Mouse (Mus musculus) forebrain, postnatal 0 days (tissue): ENCODE results near the gene Igf2. TPM values are rescaled to one million over a fixed set of nuclear protein-coding genes. Genes with fewer than 3 reads are reported as not detected.

Experiments
- ATAC-seq: fragments of 200-750 bp; cut with Nextera tagmentation; 2 replicates; pipeline ENCODE4 v1.8.0; 2017; ENCODE audit warnings: mild to moderate bottlenecking, moderate library complexity
- DNase-seq: peaks from one replicate; pipeline ENCODE4 v3.0.0-alpha.2; 2015
- H3K27ac ChIP-seq: fragments of 300-500 bp; sonication (generic); 2 replicates; pipeline ENCODE4 v1.5.1; 2014; ENCODE audit warnings: low read depth, mild to moderate bottlenecking, antibody characterized with exemption, low read length, moderate library complexity, mixed read lengths
- H3K27me3 ChIP-seq: fragments of 300-500 bp; sonication (generic); 2 replicates; pipeline ENCODE4 v1.6.1; 2014; ENCODE audit warnings: mild to moderate bottlenecking, low read length, mixed read lengths; ENCODE audit not compliant: insufficient read depth
- H3K36me3 ChIP-seq: fragments of 300-500 bp; sonication (generic); 2 replicates; pipeline ENCODE4 v1.6.1; 2014; ENCODE audit warnings: mild to moderate bottlenecking, moderate library complexity; ENCODE audit not compliant: insufficient read depth
- H3K4me1 ChIP-seq: fragments of 300-500 bp; sonication (generic); 2 replicates; pipeline ENCODE4 v1.6.1; 2014; ENCODE audit warnings: antibody characterized with exemption; ENCODE audit not compliant: insufficient read depth
- H3K4me2 ChIP-seq: fragments of 300-500 bp; sonication (generic); 2 replicates; pipeline ENCODE4 v1.6.1; 2014; ENCODE audit warnings: low read depth, mild to moderate bottlenecking, moderate library complexity
- H3K4me3 ChIP-seq: fragments of 300-500 bp; sonication (generic); 2 replicates; pipeline ENCODE4 v1.5.1; 2014; ENCODE audit warnings: low read depth, low read length, mixed read lengths
- H3K9ac ChIP-seq: fragments of 300-500 bp; sonication (generic); 2 replicates; pipeline ENCODE4 v1.6.1; 2014; ENCODE audit warnings: mild to moderate bottlenecking
- H3K9me3 ChIP-seq: fragments of 300-500 bp; sonication (generic); 2 replicates; pipeline ENCODE4 v1.6.1; 2016; ENCODE audit warnings: low read length
- CTCF ChIP-seq: sonication (generic); IDR thresholded peaks from 2 replicates; pipeline ENCODE4 v1.5.1; 2016; ENCODE audit warnings: antibody characterized with exemption, control low read depth, low read depth
- WGBS: fragments of 180-500 bp; shearing (Covaris S2); extraction: QIAGEN DNeasy Blood & Tissue Kit; methylation state at CpG from one replicate; pipeline ENCODE4 v1.1.7; 2014; 5-methylcytosine and 5-hydroxymethylcytosine counted together
- polyA plus RNA-seq: library from polyadenylated mRNA; unstranded; fragments of >200 nt; fragmentation: Nextera tagmentation; extraction: Ambion mirVana; gene quantifications from 2 replicates; pipeline ENCODE4 v1.2.1, GENCODE M21; 2015
- total RNA-seq: library from RNA; depleted of rRNA; stranded (reverse); fragments of >200 nt; gene quantifications from 2 replicates; pipeline ENCODE4 v1.2.3, GENCODE M21; 2014

Gene Igf2
- total and polyA plus RNA-seq, 2 experiments from 2014 or later = 152 to 288 TPM

DNA sequence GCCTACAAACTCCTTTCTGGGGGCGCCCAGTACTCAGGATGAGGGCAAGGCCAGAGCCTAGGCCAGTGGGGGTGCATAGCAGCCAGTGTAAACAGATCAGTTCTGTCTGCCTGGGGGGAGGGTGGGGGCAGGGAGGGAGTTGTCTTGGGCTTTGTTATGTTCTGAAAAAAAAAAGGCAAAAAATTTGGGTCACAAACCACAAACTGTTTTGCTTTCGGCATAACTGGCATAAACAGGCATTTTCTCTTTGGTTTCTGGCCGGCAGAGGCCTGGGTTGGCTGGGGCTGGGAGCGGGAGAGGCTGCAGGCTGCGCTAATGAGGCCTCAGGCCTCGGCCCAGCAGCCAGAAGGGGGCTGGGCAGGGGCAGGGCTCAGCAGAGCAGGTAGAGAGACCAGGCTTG, 19.9 kb downstream of the Igf2 start:
- 26% methylated on average over 6 of the region's 6 CpGs for whole genome bisulfite sequencing
- Histone ChIP-seq H3K27me3 (peaks cover 4% of the 10 kb centered on the region; the same call in 1 of the 2 replicates), H3K27ac (no peak overlapping the region), H3K9ac (no peak overlapping the region), H3K9me3 (0 out of 2 replicates have a peak, but pooled peaks cover 5% of the 10 kb centered on the region), H3K4me3 (no peak overlapping the region), H3K4me1 (no peaks in the 10 kb centered on the region), H3K36me3 (no peaks in the 10 kb centered on the region), H3K4me2 (no peak overlapping the region)
- TF ChIP-seq CTCF = no peak
- DNase-seq (no peak), ATAC-seq (no peak)

GRCm38 (mm10) chr7:142645045-142645444, 21.6 kb downstream of the Igf2 start:
- Histone ChIP-seq H3K27ac (no peak overlapping the region), H3K27me3 (no peaks in the 10 kb centered on the region), H3K9ac (no peak overlapping the region), H3K4me2 (no peak overlapping the region), H3K36me3 (no peaks in the 10 kb centered on the region), H3K4me3 (no peak overlapping the region), H3K9me3 (0 out of 2 replicates have a peak, but pooled peaks cover 5% of the 10 kb centered on the region), H3K4me1 (no peaks in the 10 kb centered on the region)
- TF ChIP-seq CTCF = no peak
- ATAC-seq = no peak
- no peak for DNase-seq
- WGBS = 48% methylated on average over 5 of the region's 5 CpGs

- H3K4me3 ChIP-seq = no peak overlapping the region
- H3K9ac ChIP-seq = no peak overlapping the region
- H3K27me3 ChIP-seq = no peaks in the 10 kb centered on the region
- TF ChIP-seq CTCF = no peak
- ATAC-seq (no peak), DNase-seq (no peak)
- no peak overlapping the region for H3K27ac ChIP-seq
- H3K4me1 ChIP-seq = no peaks in the 10 kb centered on the region
- H3K36me3 ChIP-seq = no peaks in the 10 kb centered on the region
- no peak overlapping the region for H3K4me2 ChIP-seq
- no peaks in the 10 kb centered on the region for H3K9me3 ChIP-seq
Measured at GRCm38 (mm10) chr7:142636178-142636577, 30.4 kb downstream of the Igf2 start.

DNA sequence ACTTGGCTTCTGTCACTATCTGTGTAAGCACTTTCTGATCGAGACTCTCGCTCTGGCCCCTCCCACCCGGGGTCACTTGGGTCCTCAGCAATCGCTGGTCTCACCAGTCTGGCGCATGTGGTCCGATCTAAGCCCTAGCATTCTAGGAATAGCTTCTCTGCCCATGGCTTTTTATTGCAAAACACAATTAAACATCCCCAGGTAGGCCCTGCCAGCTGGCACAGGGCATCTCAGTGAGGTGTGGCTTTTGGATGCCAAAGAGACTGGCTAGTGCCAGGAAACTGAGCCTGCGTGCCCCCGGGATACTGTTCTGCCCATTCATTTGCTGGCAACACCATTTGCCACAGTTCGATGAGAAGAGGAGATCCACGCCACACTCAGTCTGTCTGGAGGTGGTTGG, 35.9 kb downstream of the Igf2 start:
- Histone ChIP-seq H3K4me1 (no peaks in the 10 kb centered on the region), H3K27ac (no peak overlapping the region), H3K9me3 (no peaks in the 10 kb centered on the region), H3K36me3 (no peaks in the 10 kb centered on the region), H3K9ac (no peak overlapping the region), H3K4me2 (no peak overlapping the region), H3K4me3 (no peak overlapping the region), H3K27me3 (no peaks in the 10 kb centered on the region)
- DNase-seq = no peak
- no peak for TF ChIP-seq CTCF
- no peak for ATAC-seq
- 67% methylated on average over 10 of the region's 10 CpGs for WGBS

GRCm38 (mm10) chr7:142629806-142630205, 36.8 kb downstream of the Igf2 start:
- no peak for ATAC-seq
- 72% methylated on average over 6 of the region's 6 CpGs for WGBS
- no peaks in the 10 kb centered on the region for H3K36me3 ChIP-seq

GRCm38 (mm10) chr7:142622180-142622579, 44.4 kb downstream of the Igf2 start:
- Histone ChIP-seq H3K4me3 (no peak overlapping the region), H3K4me2 (no peak overlapping the region), H3K4me1 (no peaks in the 10 kb centered on the region), H3K27me3 (no peaks in the 10 kb centered on the region), H3K9ac (no peak overlapping the region), H3K27ac (no peak overlapping the region), H3K36me3 (no peaks in the 10 kb centered on the region), H3K9me3 (no peaks in the 10 kb centered on the region)
- no peak for DNase-seq
- no peak for TF ChIP-seq CTCF
- ATAC-seq = no peak
- 73% methylated on average over 4 of the region's 4 CpGs for WGBS

More at GRCm38 (mm10) chr7:142629806-142630205, 36.8 kb downstream of the Igf2 start:
- no peak for DNase-seq
- Histone ChIP-seq H3K9me3 (no peaks in the 10 kb centered on the region), H3K4me1 (no peaks in the 10 kb centered on the region), H3K27me3 (no peaks in the 10 kb centered on the region), H3K9ac (no peak overlapping the region), H3K4me3 (no peak overlapping the region), H3K4me2 (no peak overlapping the region), H3K27ac (no peak overlapping the region)
- no peak for TF ChIP-seq CTCF

- TF ChIP-seq CTCF = no peak
- no peak for DNase-seq
- Histone ChIP-seq H3K4me3 (no peak overlapping the region), H3K4me2 (no peak overlapping the region), H3K4me1 (no peaks in the 10 kb centered on the region), H3K9ac (no peak overlapping the region), H3K9me3 (no peaks in the 10 kb centered on the region), H3K27ac (no peak overlapping the region), H3K36me3 (no peaks in the 10 kb centered on the region), H3K27me3 (no peaks in the 10 kb centered on the region)
- 54% methylated on average over 2 of the region's 2 CpGs for WGBS
- no peak for ATAC-seq
Measured at GRCm38 (mm10) chr7:142613077-142613476, 53.5 kb downstream of the Igf2 start.
